Mouse (Mus musculus): ENCODE data around the gene Fank1. TPM values are rescaled to one million over a fixed set of nuclear protein-coding genes. Genes with fewer than 3 reads are reported as not detected.

The Fank1 gene
- total RNA-seq, 2 experiments from 2014 or later, result 3.6 to 4.1 TPM

- Histone ChIP-seq H3K4me3 (peak overlapping the region; percentile 37), H3K27ac (peak overlapping the region; percentile 1)
- DNase-seq (ENCODE audit: extremely low spot score in 1 of 2, low spot score in 2 of 2), result no peak
- TF ChIP-seq CTCF (IDR thresholded peaks at IDR 0.05), result no peak
- intact Hi-C loops (cut with DNase I), result loop anchor here (5.0 kb wide), 1 partner anchor 58 kb away; no protein-coding TSS in a partner anchor
These were observed 1.5 kb upstream of the Fank1 start for GRCm38 (mm10) chr7:133775179-133775578.

GRCm38 (mm10) chr7:133775796-133776625, 650 bp upstream of the Fank1 start:
- peak in 1 of 2 experiments; percentile 40 for DNase-seq (ENCODE audit: extremely low spot score in 1 of 2, low spot score in 2 of 2)
- intact Hi-C loops (cut with DNase I), result loop anchor here (5.0 kb wide), 1 partner anchor 59 kb away; no protein-coding TSS in a partner anchor
- peak overlapping the region; percentile 97 for H3K4me3 ChIP-seq
- peak overlapping the region; percentile 87 for H3K27ac ChIP-seq
- TF ChIP-seq CTCF (IDR thresholded peaks at IDR 0.05), result no peak

GRCm38 (mm10) chr7:133781583-133781982, 4.9 kb downstream of the Fank1 start:
- DNase-seq (ENCODE audit: extremely low spot score in 1 of 2, low spot score in 2 of 2), result no peak
- H3K4me3 ChIP-seq, result no peak overlapping the region
- intact Hi-C loops (cut with DNase I), result no loop called here
- H3K27ac ChIP-seq, result no peak overlapping the region
- no peak for TF ChIP-seq CTCF (IDR thresholded peaks at IDR 0.05)

GRCm38 (mm10) chr7:133781991-133782390, 5.3 kb downstream of the Fank1 start:
- TF ChIP-seq CTCF (IDR thresholded peaks at IDR 0.05), result no peak
- intact Hi-C loops (cut with DNase I), result no loop called here
- Histone ChIP-seq H3K4me3 (no peak overlapping the region), H3K27ac (no peak overlapping the region)
- DNase-seq (ENCODE audit: extremely low spot score in 1 of 2, low spot score in 2 of 2), result no peak

GRCm38 (mm10) chr7:133782717-133783435, 6.2 kb downstream of the Fank1 start, which contains the start of gene Dhx32:
Gene Dhx32, minus strand, starts transcription at chr7:133782726.
- DNase-seq (ENCODE audit: extremely low spot score in 1 of 2, low spot score in 2 of 2), result peak; percentile 45 to 61
- Histone ChIP-seq H3K27ac (no peak within 1 kb of the TSS), H3K4me3 (no peak within 1 kb of the TSS)
- TF ChIP-seq CTCF (IDR thresholded peaks at IDR 0.05), result peak; percentile 70
- intact Hi-C loops (cut with DNase I), result no loop called here

- intact Hi-C loops (cut with DNase I), result no loop called here
- Histone ChIP-seq H3K4me3 (no peak overlapping the region), H3K27ac (no peak overlapping the region)
- no peak for DNase-seq (ENCODE audit: extremely low spot score in 1 of 2, low spot score in 2 of 2)
- no peak for TF ChIP-seq CTCF (IDR thresholded peaks at IDR 0.05)
These were observed 10.9 kb downstream of the Fank1 start for GRCm38 (mm10) chr7:133787571-133787970.

GRCm38 (mm10) chr7:133788147-133788546, 11.5 kb downstream of the Fank1 start:
- TF ChIP-seq CTCF (IDR thresholded peaks at IDR 0.05), result no peak
- intact Hi-C loops (cut with DNase I), result no loop called here
- Histone ChIP-seq H3K4me3 (no peak overlapping the region), H3K27ac (no peak overlapping the region)
- DNase-seq (ENCODE audit: extremely low spot score in 1 of 2, low spot score in 2 of 2), result no peak

- no peak for DNase-seq (ENCODE audit: extremely low spot score in 1 of 2, low spot score in 2 of 2)
- H3K27ac ChIP-seq, result no peak overlapping the region
- intact Hi-C loops (cut with DNase I), result no loop called here
- H3K4me3 ChIP-seq, result no peak overlapping the region
- TF ChIP-seq CTCF (IDR thresholded peaks at IDR 0.05), result no peak
These were observed 13.5 kb downstream of the Fank1 start for GRCm38 (mm10) chr7:133790171-133790570.

- DNase-seq (ENCODE audit: extremely low spot score in 1 of 2, low spot score in 2 of 2), result no peak
- TF ChIP-seq CTCF (IDR thresholded peaks at IDR 0.05), result no peak
- intact Hi-C loops (cut with DNase I), result no loop called here
- Histone ChIP-seq H3K27ac (no peak overlapping the region), H3K4me3 (no peak overlapping the region)
These were observed 14.1 kb downstream of the Fank1 start for GRCm38 (mm10) chr7:133790608-133791229.

GRCm38 (mm10) chr7:133792771-133793170, 16.1 kb downstream of the Fank1 start:
- DNase-seq (ENCODE audit: extremely low spot score in 1 of 2, low spot score in 2 of 2), result no peak
- no peak overlapping the region for H3K4me3 ChIP-seq
- intact Hi-C loops (cut with DNase I), result no loop called here
- H3K27ac ChIP-seq, result no peak overlapping the region
- TF ChIP-seq CTCF (IDR thresholded peaks at IDR 0.05), result no peak

- no peak for TF ChIP-seq CTCF (IDR thresholded peaks at IDR 0.05)
- Histone ChIP-seq H3K4me3 (no peak overlapping the region), H3K27ac (peak overlapping the region; percentile 15; the same call in 1 of the 2 replicates)
- peak; percentile 27 to 45 for DNase-seq (ENCODE audit: extremely low spot score in 1 of 2, low spot score in 2 of 2)
- intact Hi-C loops (cut with DNase I), result no loop called here
These were observed 16.8 kb downstream of the Fank1 start for GRCm38 (mm10) chr7:133793248-133794131.
